Mouse (Mus musculus): ENCODE results near the gene Gm32742.

Gm32742 gene

DNA sequence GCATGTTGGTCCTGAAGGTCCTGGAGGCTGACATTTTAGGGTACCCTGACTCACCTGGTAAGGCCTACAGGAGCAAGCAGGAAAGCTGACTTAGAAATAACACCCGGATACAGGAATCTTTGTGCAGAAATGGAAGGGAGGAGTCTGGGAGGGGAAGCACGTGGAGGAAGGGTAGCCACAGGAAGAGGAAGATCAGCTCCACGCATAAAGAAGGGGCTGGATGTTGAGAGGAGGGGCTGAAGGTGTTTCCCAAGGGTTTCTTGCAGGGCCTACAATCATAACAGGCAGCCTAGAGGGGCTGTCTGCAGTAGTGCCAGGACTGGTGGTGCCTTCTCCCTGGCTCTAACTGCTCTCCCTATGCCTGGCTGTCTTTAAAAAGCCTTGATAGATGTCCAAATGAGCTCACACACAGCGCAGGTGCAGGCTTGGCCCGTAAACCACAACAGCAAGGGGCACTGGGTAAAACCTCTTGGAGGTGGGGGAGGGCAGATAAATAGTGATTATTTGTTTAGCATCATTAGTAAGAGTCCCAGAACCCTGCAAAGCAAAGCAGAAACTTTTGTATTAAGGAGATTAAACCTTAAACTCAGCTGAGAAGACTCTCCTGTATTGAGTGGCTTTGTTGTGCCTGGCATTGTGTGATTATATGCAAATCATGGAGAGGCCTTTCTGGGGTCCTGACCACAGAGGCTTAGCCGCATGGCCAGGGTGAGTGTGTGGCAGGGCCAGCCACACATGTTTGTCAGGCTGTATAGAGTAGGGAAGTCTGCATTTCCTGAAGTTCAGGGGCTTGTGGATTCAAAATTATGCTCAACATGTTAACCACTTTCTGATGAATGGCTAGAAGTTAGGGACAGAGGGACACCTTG, at the start of gene Gm32742:
Gene Gm32742, minus strand, starts transcription at position 206 of the 869 bp plus-strand sequence.
- no peak for DNase-seq (ENCODE audit: low spot score)

DNA sequence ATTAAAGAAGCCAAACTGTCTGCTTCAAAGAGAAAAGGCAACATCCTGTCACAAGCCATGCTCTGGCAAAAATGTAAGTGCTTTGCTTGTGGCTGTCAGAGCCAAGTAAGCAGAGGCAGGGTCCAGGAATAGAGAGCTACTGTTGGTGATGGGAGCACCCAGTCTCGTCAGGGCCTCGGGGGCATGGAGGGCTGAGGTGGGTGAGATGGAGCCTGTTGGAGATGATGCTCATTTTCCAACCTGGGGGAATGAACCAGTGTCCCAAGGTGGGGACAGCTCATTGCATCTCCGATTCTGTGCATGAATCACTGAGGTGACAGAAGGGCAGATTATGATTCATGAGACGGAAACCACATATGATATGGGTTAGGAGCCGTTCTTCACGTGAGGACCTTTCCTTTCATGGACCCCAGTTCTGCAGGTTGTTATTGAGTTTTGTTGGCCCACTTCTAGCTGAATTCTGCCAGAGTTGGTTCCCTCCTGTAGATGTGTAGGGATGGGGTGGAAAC, 48.5 kb upstream of the Gm32742 start:
- DNase-seq (ENCODE audit: low spot score): no peak

GRCm38 (mm10) chr9:51213023-51213728, 47.9 kb upstream of the Gm32742 start, which contains the start of gene Pou2af1:
Pou2af1 (plus strand) TSS chr9:51213708.
- DNase-seq (ENCODE audit: low spot score): no peak

- DNase-seq (ENCODE audit: low spot score): no peak
These were observed 45.9 kb upstream of the Gm32742 start for GRCm38 (mm10) chr9:51211191-51211590.

DNA sequence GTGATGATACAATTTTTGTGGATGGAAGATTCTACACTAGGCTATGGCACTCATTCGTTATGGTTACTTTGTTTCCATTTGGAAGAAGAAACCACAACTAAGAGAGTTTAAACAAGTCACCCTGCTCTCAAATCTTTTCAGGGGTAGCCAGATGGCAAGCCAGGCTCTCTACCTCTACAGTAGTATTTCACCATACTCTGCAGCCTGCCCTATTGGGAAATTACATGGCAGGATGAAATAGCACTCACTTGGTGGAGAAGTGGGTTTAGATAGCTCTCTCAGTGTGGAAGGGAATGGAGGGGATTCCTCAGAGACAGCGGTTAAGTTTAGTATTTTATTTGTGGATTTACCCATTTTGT, 43.6 kb upstream of the Gm32742 start:
- no peak for DNase-seq (ENCODE audit: low spot score)

GRCm38 (mm10) chr9:51194790-51195189, 29.5 kb upstream of the Gm32742 start:
- DNase-seq (ENCODE audit: low spot score): no peak

- no peak for DNase-seq (ENCODE audit: low spot score)
These were observed 25.3 kb upstream of the Gm32742 start for GRCm38 (mm10) chr9:51190655-51191054.

GRCm38 (mm10) chr9:51185871-51186270, 20.6 kb upstream of the Gm32742 start:
- DNase-seq (ENCODE audit: low spot score): no peak

DNA sequence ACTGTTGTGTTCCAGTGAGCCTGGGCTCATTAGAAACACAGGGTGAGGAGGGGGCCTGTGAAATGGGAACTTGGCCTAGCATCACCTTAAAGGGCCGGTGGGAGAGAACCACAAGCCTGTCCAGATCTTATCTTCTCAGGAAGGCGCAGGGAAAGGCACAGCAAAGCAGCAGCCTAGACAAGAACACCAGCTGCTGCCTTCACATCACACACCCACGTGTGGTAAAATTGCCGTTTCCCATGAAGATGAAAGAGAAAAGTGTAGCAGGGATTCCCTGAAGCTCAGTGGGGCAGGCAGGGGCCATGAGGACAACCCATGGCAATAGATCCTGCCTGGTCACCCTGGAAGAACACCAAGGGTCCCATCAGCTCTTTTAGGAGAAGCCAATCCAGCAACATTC, 20.1 kb upstream of the Gm32742 start:
- DNase-seq (ENCODE audit: low spot score): no peak

DNA sequence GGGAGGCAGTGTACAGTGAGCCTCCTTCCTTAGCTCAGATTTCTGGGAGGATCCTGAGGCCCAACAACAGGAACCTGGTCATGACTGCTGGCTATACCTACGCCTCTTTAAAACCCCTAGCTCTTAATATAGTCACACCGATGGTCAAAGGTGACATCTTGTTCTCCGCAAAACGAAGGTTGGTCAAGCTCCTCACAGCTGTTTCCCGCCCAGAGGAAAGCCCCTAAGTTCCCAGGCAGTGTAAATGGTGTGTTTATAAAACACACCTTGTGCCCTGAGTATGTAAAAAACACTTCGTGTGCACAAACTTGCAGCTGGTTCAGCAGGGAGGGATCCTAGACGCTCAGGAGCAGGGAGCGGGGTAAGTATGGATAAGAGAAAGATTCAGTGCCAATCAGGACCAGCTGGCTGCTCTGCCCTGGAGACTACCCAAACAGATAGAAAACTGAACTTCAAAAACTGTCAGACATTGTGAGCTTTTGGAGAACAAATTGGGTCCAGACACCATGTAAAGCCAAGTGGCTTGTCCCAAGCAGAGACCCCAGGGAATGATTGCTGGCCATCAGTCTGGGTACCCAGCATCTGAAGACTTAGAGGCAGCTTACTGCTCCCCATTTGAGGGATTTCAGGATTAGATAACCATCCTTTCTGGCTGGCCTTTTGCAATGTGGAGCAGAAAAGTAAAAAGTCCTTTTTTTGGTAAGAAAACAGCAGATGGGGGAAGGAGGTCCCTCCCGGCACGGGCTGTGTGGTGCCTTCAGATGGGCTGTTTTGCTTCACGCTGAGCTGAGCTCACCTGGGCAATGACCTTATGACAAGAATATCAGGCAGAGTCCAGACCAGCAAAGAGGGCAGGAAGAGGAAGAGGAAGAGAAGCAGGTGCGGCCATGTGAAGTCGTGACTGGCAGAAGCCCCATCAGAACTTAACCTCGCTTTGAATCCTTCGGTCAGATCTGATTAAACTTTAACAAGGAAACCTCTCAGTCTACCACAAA, 17.7 kb upstream of the Gm32742 start:
- DNase-seq (ENCODE audit: low spot score): no peak

GRCm38 (mm10) chr9:51180621-51181020, 15.3 kb upstream of the Gm32742 start:
- DNase-seq (ENCODE audit: low spot score): peak; percentile 15

GRCm38 (mm10) chr9:51178297-51178696, 13.0 kb upstream of the Gm32742 start:
- DNase-seq (ENCODE audit: low spot score): no peak

GRCm38 (mm10) chr9:51175722-51176121, 10.4 kb upstream of the Gm32742 start:
- DNase-seq (ENCODE audit: low spot score): no peak

DNA sequence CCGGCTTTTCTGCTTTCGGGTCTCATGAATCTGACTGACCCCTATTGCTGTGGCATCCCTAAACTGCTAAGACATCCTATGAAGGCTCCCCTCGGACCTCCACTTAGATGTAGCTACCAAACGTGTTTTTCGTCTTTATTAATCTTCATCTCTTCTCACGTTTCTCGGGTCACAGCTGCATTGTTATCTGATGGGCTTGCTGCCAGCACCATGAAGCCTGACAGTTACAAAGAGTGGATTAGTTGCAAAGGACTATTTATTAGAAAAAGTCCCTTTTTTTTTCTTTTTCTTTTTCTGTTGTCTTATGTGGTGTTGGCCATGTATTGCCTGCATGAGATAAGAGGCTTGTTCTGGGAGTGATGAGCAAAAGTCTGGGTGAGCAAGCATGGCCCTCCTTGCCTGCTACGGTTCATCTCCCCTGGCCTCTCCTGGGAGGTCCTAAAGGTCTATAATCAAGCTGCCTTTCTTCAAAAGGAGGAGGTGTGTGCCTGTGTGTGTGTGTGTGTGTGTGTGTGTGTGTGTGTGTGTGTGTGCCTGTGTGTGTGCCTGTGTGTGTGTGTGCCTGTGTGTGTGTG, 9.7 kb upstream of the Gm32742 start:
- DNase-seq (ENCODE audit: low spot score): no peak

GRCm38 (mm10) chr9:51170298-51170697, 5.0 kb upstream of the Gm32742 start:
- no peak for DNase-seq (ENCODE audit: low spot score)

GRCm38 (mm10) chr9:51169133-51169532, 3.8 kb upstream of the Gm32742 start:
- no peak for DNase-seq (ENCODE audit: low spot score)

DNA sequence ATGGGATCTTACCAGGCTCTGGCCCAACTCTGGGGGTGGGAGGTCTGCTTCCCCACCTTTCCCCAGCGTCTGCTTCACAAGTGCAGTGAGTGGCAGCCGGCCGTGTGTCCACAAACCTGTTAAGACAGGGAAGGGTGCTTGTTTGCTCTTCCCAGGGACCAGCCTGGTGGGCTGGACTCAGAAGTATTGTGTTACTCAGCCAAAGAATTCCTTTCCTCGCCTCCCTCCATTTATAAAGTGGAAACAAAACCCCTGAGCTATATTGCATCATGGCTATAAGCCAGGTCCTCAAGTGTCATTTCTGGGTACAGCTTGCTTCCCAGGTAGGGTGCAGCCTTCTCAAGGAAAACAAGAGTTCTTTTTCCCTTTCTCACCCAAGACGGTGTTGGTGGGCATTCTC, 3.4 kb upstream of the Gm32742 start:
- no peak for DNase-seq (ENCODE audit: low spot score)

DNA sequence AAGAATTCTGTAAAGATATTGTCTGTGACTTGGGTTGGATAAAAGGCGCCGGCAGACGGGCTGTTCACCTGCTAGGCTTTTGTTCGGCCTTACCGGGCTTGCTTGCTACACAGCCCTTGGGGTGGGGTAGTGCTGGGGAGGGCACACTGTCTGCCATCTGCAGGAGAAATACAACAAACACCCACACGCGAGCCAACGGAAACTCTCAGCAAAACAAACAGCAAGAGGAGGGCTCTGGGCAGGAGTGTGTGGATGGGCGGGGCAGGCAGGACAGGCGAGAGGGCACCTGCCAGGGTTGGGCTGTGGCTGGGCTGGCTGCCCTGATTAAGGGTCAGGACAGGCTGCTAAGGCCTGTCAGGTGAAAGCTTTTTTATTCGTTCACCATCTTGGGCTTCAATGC, 2.6 kb upstream of the Gm32742 start:
- DNase-seq (ENCODE audit: low spot score): no peak

DNA sequence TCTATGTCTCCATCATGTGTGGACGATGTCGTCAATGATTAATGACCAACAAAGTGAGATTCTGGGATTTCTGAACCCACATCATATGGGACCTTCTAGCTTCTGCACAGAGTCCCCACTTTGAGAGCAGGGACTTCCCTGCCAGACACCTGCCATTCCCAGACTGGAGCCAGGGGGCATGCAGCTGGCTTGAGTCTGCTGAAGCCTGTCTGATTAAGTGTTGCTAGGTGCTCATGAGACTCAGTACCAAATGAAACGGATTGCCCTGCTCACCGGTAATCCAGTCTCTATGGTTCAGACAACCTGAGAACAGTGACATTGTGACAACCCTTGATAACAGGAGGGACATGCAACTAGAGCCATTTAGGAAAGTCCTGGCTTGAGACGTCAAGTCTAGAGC, 1.3 kb downstream of the Gm32742 start:
- no peak for DNase-seq (ENCODE audit: low spot score)

GRCm38 (mm10) chr9:51161771-51162388, 3.4 kb downstream of the Gm32742 start:
- peak; percentile 84 for DNase-seq (ENCODE audit: low spot score)

All from retina, embryonic 14.5 days (tissue).